Mouse (Mus musculus) forebrain, postnatal 0 days (tissue): Measurements from ENCODE around the gene Prox1. TPM values are rescaled to one million over a fixed set of nuclear protein-coding genes. Genes with fewer than 3 reads are reported as not detected.
A peak's percentile ranks its signal among the peaks of the same experiment; 100 is the strongest.

ENCODE experiments used
- ATAC-seq: fragments of 200-750 bp; cut with Nextera tagmentation; 2 replicates; pipeline ENCODE4 v1.8.0; 2017; ENCODE audit warnings: mild to moderate bottlenecking, moderate library complexity
- DNase-seq: peaks from one replicate; pipeline ENCODE4 v3.0.0-alpha.2; 2015
- H3K27ac ChIP-seq: fragments of 300-500 bp; sonication (generic); 2 replicates; pipeline ENCODE4 v1.5.1; 2014; ENCODE audit warnings: low read depth, mild to moderate bottlenecking, antibody characterized with exemption, low read length, moderate library complexity, mixed read lengths
- H3K27me3 ChIP-seq: fragments of 300-500 bp; sonication (generic); 2 replicates; pipeline ENCODE4 v1.6.1; 2014; ENCODE audit warnings: mild to moderate bottlenecking, low read length, mixed read lengths; ENCODE audit not compliant: insufficient read depth
- H3K36me3 ChIP-seq: fragments of 300-500 bp; sonication (generic); 2 replicates; pipeline ENCODE4 v1.6.1; 2014; ENCODE audit warnings: mild to moderate bottlenecking, moderate library complexity; ENCODE audit not compliant: insufficient read depth
- H3K4me1 ChIP-seq: fragments of 300-500 bp; sonication (generic); 2 replicates; pipeline ENCODE4 v1.6.1; 2014; ENCODE audit warnings: antibody characterized with exemption; ENCODE audit not compliant: insufficient read depth
- H3K4me2 ChIP-seq: fragments of 300-500 bp; sonication (generic); 2 replicates; pipeline ENCODE4 v1.6.1; 2014; ENCODE audit warnings: low read depth, mild to moderate bottlenecking, moderate library complexity
- H3K4me3 ChIP-seq: fragments of 300-500 bp; sonication (generic); 2 replicates; pipeline ENCODE4 v1.5.1; 2014; ENCODE audit warnings: low read depth, low read length, mixed read lengths
- H3K9ac ChIP-seq: fragments of 300-500 bp; sonication (generic); 2 replicates; pipeline ENCODE4 v1.6.1; 2014; ENCODE audit warnings: mild to moderate bottlenecking
- H3K9me3 ChIP-seq: fragments of 300-500 bp; sonication (generic); 2 replicates; pipeline ENCODE4 v1.6.1; 2016; ENCODE audit warnings: low read length
- CTCF ChIP-seq: sonication (generic); IDR thresholded peaks from 2 replicates; pipeline ENCODE4 v1.5.1; 2016; ENCODE audit warnings: antibody characterized with exemption, control low read depth, low read depth
- WGBS: fragments of 180-500 bp; shearing (Covaris S2); extraction: QIAGEN DNeasy Blood & Tissue Kit; methylation state at CpG from one replicate; pipeline ENCODE4 v1.1.7; 2014; 5-methylcytosine and 5-hydroxymethylcytosine counted together
- polyA plus RNA-seq: library from polyadenylated mRNA; unstranded; fragments of >200 nt; fragmentation: Nextera tagmentation; extraction: Ambion mirVana; gene quantifications from 2 replicates; pipeline ENCODE4 v1.2.1, GENCODE M21; 2015
- total RNA-seq: library from RNA; depleted of rRNA; stranded (reverse); fragments of >200 nt; gene quantifications from 2 replicates; pipeline ENCODE4 v1.2.3, GENCODE M21; 2014

The Prox1 gene
- total and polyA plus RNA-seq, 2 experiments from 2014 or later: 16.2 to 24.8 TPM

- H3K9me3 ChIP-seq: no peaks in the 10 kb centered on the region
- DNase-seq (no peak), ATAC-seq (no peak)
- H3K4me2 ChIP-seq: no peak overlapping the region
- TF ChIP-seq CTCF: no peak
- peaks cover 21% of the 10 kb centered on the region for H3K27me3 ChIP-seq
- 36% methylated on average over 11 of the region's 11 CpGs for WGBS
- no peak overlapping the region for H3K9ac ChIP-seq
- H3K4me1 ChIP-seq: 0 out of 2 replicates have a peak, but pooled peaks cover 6% of the 10 kb centered on the region
- no peak overlapping the region for H3K4me3 ChIP-seq
- no peaks in the 10 kb centered on the region for H3K36me3 ChIP-seq
- no peak overlapping the region for H3K27ac ChIP-seq
These were observed 11.1 kb downstream of the Prox1 start for GRCm38 (mm10) chr1:190159457-190159856.

GRCm38 (mm10) chr1:190155751-190156150 lies 14.8 kb downstream of the Prox1 start:
- H3K4me1 ChIP-seq: 0 out of 2 replicates have a peak, but pooled peaks cover 8% of the 10 kb centered on the region
- WGBS: 5% methylated on average over 8 of the region's 8 CpGs
- no peak overlapping the region for H3K9ac ChIP-seq
- DNase-seq (no peak), ATAC-seq (no peak)
- H3K9me3 ChIP-seq: no peaks in the 10 kb centered on the region
- no peak overlapping the region for H3K4me2 ChIP-seq
- no peak overlapping the region for H3K27ac ChIP-seq
- peaks cover 26% of the 10 kb centered on the region for H3K27me3 ChIP-seq
- H3K36me3 ChIP-seq: no peaks in the 10 kb centered on the region
- TF ChIP-seq CTCF: no peak
- no peak overlapping the region for H3K4me3 ChIP-seq

GRCm38 (mm10) chr1:190155021-190155420 lies 15.5 kb downstream of the Prox1 start:
- Histone ChIP-seq H3K4me3 (no peak overlapping the region), H3K27ac (no peak overlapping the region), H3K27me3 (peaks cover 22% of the 10 kb centered on the region), H3K4me1 (0 out of 2 replicates have a peak, but pooled peaks cover 8% of the 10 kb centered on the region), H3K9ac (no peak overlapping the region), H3K4me2 (no peak overlapping the region), H3K36me3 (no peaks in the 10 kb centered on the region), H3K9me3 (no peaks in the 10 kb centered on the region)
- WGBS: 17% methylated on average over 2 of the region's 2 CpGs
- ATAC-seq (no peak), DNase-seq (no peak)
- TF ChIP-seq CTCF: no peak

- 39% methylated on average over 7 of the region's 7 CpGs for WGBS
- DNase-seq: no peak
- no peak for TF ChIP-seq CTCF
These were observed 16.2 kb downstream of the Prox1 start for GRCm38 (mm10) chr1:190154292-190154691.

GRCm38 (mm10) chr1:190152603-190153002 lies 17.9 kb downstream of the Prox1 start:
- no peak overlapping the region for H3K4me2 ChIP-seq
- no peak overlapping the region for H3K4me3 ChIP-seq
- peaks cover 20% of the 10 kb centered on the region for H3K27me3 ChIP-seq
- H3K4me1 ChIP-seq: 0 out of 2 replicates have a peak, but pooled peaks cover 8% of the 10 kb centered on the region
- DNase-seq (no peak), ATAC-seq (no peak)
- WGBS: 59% methylated on average over 6 of the region's 6 CpGs
- H3K9ac ChIP-seq: no peak overlapping the region
- H3K9me3 ChIP-seq: no peaks in the 10 kb centered on the region
- H3K36me3 ChIP-seq: no peaks in the 10 kb centered on the region
- H3K27ac ChIP-seq: no peak overlapping the region
- no peak for TF ChIP-seq CTCF

More at GRCm38 (mm10) chr1:190154292-190154691, 16.2 kb downstream of the Prox1 start:
- Histone ChIP-seq H3K27me3 (peaks cover 21% of the 10 kb centered on the region), H3K9ac (no peak overlapping the region), H3K27ac (no peak overlapping the region), H3K9me3 (no peaks in the 10 kb centered on the region), H3K4me2 (no peak overlapping the region), H3K4me3 (no peak overlapping the region), H3K36me3 (no peaks in the 10 kb centered on the region), H3K4me1 (0 out of 2 replicates have a peak, but pooled peaks cover 8% of the 10 kb centered on the region)
- no peak for ATAC-seq

- Histone ChIP-seq H3K27me3 (peaks cover 17% of the 10 kb centered on the region), H3K27ac (no peak overlapping the region), H3K4me1 (0 out of 2 replicates have a peak, but pooled peaks cover 3% of the 10 kb centered on the region), H3K4me2 (0 out of 2 replicates have a peak overlapping the region, but pooled peaks have one; percentile 13), H3K9ac (no peak overlapping the region), H3K4me3 (no peak overlapping the region), H3K9me3 (no peaks in the 10 kb centered on the region), H3K36me3 (no peaks in the 10 kb centered on the region)
- no peak for TF ChIP-seq CTCF
- 21% methylated on average over 17 of the region's 17 CpGs for WGBS
- DNase-seq (no peak), ATAC-seq (no peak)
These were observed 21.2 kb downstream of the Prox1 start for GRCm38 (mm10) chr1:190149233-190149741.

GRCm38 (mm10) chr1:190148661-190149232 lies 21.8 kb downstream of the Prox1 start:
- Histone ChIP-seq H3K9ac (no peak overlapping the region), H3K4me3 (no peak overlapping the region), H3K4me2 (0 out of 2 replicates have a peak overlapping the region, but pooled peaks have one; percentile 13), H3K9me3 (no peaks in the 10 kb centered on the region), H3K36me3 (no peaks in the 10 kb centered on the region), H3K4me1 (0 out of 2 replicates have a peak, but pooled peaks cover 3% of the 10 kb centered on the region), H3K27ac (no peak overlapping the region), H3K27me3 (peaks cover 14% of the 10 kb centered on the region; the same call in 1 of the 2 replicates)
- TF ChIP-seq CTCF: no peak
- no peak for DNase-seq
- ATAC-seq: no peak
- 13% methylated on average over 12 of the region's 12 CpGs for WGBS
